ENCODE assay signal across 8 mouse cellular contexts in the genomic region with DNA sequence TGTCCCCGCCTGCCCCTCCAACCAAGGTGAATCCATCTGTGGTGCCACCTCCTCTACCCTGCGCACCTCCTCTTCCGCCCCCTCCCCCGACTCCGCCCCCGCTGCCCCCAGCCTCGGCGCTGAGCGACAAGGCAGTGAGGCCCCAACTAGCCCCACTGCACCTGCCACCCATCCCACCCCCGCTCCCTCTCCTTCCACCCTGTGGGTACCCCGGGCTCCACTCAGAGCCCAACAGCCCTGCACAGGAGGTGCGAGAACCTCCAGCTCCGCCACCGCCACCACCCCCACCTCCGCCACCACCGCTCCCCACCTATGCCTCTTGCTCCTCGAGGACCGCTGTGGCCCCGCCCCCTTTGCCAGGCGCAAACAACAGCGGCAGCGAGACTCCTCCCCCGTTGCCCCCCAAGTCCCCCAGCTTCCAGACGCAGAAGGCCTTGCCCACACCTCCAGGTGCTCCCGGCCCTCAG. TPM values are rescaled to one million over a fixed set of nuclear protein-coding genes. Genes with fewer than 3 reads are reported as not detected.
A peak's percentile ranks its signal among the peaks of the same experiment; 100 is the strongest.
DNase-seq lines count a peak whose midpoint lies in the region; ATAC-seq lines count a peak whose summit lies in the region.

No protein-coding gene starts in this region.

- no peaks in the 10 kb centered on the region for H3K9me3 ChIP-seq in neural tube, embryonic 11.5 days (ENCODE audit: control insufficient read depth, low read length)
- H3K9me3 ChIP-seq in midbrain, embryonic 12.5 days = no peaks in the 10 kb centered on the region

- no peaks in the 10 kb centered on the region for H3K36me3 ChIP-seq in neural tube, embryonic 11.5 days (ENCODE audit: control insufficient read depth, insufficient read depth, low read length)
- no peaks in the 10 kb centered on the region for H3K36me3 ChIP-seq in midbrain, embryonic 12.5 days

- H3K4me2 ChIP-seq in neural tube, embryonic 11.5 days (ENCODE audit: low read depth) = peak overlapping the region; percentile 56
- H3K4me2 ChIP-seq in midbrain, embryonic 12.5 days (replicated peaks) = peak overlapping the region; percentile 71

- DNase-seq in adrenal gland, adult (ENCODE audit: inconsistent age in 2 of 2, low spot score in 1 of 2) = peak; percentile 42 to 45
- no peak for DNase-seq in adrenal gland, adult 18-20 months (ENCODE audit: low spot score in 2 of 2)
- no peak for DNase-seq in neural tube, embryonic 11.5 days (ENCODE audit: low spot score)
- DNase-seq in neural tube, embryonic 10.5 days (ENCODE audit: extremely low spot score, low spot score) = no peak
- DNase-seq in thymus, postnatal 4 days = peak; percentile 78
- no peak for DNase-seq in ovary, postnatal 10 days (ENCODE audit: low spot score)

- H3K27me3 ChIP-seq in neural tube, embryonic 11.5 days (ENCODE audit: control insufficient read depth, insufficient read depth, low read length) = 0 out of 2 replicates have a peak, but pooled peaks cover 3% of the 10 kb centered on the region
- peaks cover 30% of the 10 kb centered on the region for H3K27me3 ChIP-seq in midbrain, embryonic 12.5 days

- no peak overlapping the region for H3K27ac ChIP-seq in neural tube, embryonic 11.5 days (ENCODE audit: low read depth, low read length)
- no peak overlapping the region for H3K27ac ChIP-seq in midbrain, embryonic 12.5 days (replicated peaks)

- peak overlapping the region; percentile 39 for H3K9ac ChIP-seq in neural tube, embryonic 11.5 days (ENCODE audit: low read length)
- H3K9ac ChIP-seq in midbrain, embryonic 12.5 days (replicated peaks) = peak overlapping the region; percentile 44

- under 1% methylated on average over 15 of the region's 25 CpGs for WGBS in neural tube, embryonic 11.5 days
- WGBS in midbrain, embryonic 12.5 days = 3% methylated on average over 22 of the region's 25 CpGs

- H3K4me1 ChIP-seq in neural tube, embryonic 11.5 days (ENCODE audit: control insufficient read depth, insufficient read depth, low read length) = 0 out of 2 replicates have a peak, but pooled peaks cover 2% of the 10 kb centered on the region
- H3K4me1 ChIP-seq in midbrain, embryonic 12.5 days = peaks cover 10% of the 10 kb centered on the region

- ATAC-seq in neural tube, embryonic 11.5 days (ENCODE audit: insufficient read depth, low FRiP score, low TSS enrichment) = no peak
- peak; percentile 41; the same call in 1 of the 2 replicates for ATAC-seq in midbrain, embryonic 12.5 days (ENCODE audit: low FRiP score, low read depth)
- ATAC-seq in megakaryocyte-erythroid progenitor cell, adult 5-6 weeks (replicated peaks; ENCODE audit: low FRiP score, low TSS enrichment, poor library complexity, severe bottlenecking) = no peak

- H3K4me3 ChIP-seq in neural tube, embryonic 11.5 days (ENCODE audit: low read depth, low read length) = peak overlapping the region; percentile 27
- peak overlapping the region; percentile 35 for H3K4me3 ChIP-seq in midbrain, embryonic 12.5 days

RNA-seq across cellular contexts. Expression of gene Wipf3, which starts 56.1 kb away (rescaled TPM):
- 1 to 10 TPM; 1.1 to 2.9 TPM for total RNA-seq in adrenal gland, adult 18-20 months (2021)
- polyA plus RNA-seq in neural tube, embryonic 11.5 days (2014; fragmentation: Nextera tagmentation; extraction: Ambion mirVana) = 0.34 and 0.80 TPM in 2 replicates
- polyA plus RNA-seq in midbrain, embryonic 12.5 days (2016; fragmentation: Nextera tagmentation; extraction: Ambion mirVana) = 0.89 and 1.3 TPM in 2 replicates
- not detected in 2 replicates for total RNA-seq in megakaryocyte-erythroid progenitor cell, adult 5-6 weeks (2014; fragmentation: Nextera tagmentation)
- not detected in 2 replicates for total RNA-seq in megakaryocyte-erythroid progenitor cell, adult 5-6 weeks (2017)

Comparison
In these comparisons a context has a peak if more than half of its experiments do, and no peak if none do; other contexts are left out.
1. DNase-seq: peak in adrenal gland, adult (2 of 2) and thymus, postnatal 4 days (single experiment); none in adrenal gland, adult 18-20 months (0 of 2), neural tube, embryonic 11.5 days (single experiment), neural tube, embryonic 10.5 days (single experiment) and ovary, postnatal 10 days (single experiment).